Mouse (Mus musculus): ENCODE data around the gene Cst13.

DNA sequence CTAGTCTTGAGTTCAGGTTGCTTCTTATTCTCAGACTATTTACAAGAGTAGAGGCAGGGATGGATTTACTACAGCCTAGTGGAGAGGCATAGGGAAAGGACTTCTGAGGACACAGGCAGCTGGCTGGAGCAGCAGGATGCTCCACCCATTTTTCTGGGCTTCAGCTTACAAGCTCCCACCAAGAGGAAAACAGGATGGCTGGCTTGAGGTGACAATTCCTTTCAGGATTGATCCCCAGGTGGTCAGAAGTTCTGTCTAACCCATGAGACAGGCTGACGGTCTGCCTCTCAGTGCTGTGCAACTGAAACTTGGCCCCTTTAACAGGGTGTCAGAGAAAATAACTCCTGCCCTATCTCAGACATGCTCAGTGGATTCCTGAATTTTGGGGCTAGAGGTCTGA is 59.3 kb downstream of the Cst13 start:
- no peak for TF ChIP-seq CEBPB (IDR thresholded peaks at IDR 0.05; ENCODE audit: insufficient read depth, poor library complexity, severe bottlenecking)
- TF ChIP-seq POLR2A (IDR thresholded peaks at IDR 0.05; ENCODE audit: insufficient read length, low read depth), result no peak
- no peak for TF ChIP-seq USF1 (IDR thresholded peaks at IDR 0.05; ENCODE audit: low read depth)
- TF ChIP-seq SRF (IDR thresholded peaks at IDR 0.05; ENCODE audit: control insufficient read depth, insufficient read length, low read depth), result no peak
- no peak for TF ChIP-seq REST (IDR thresholded peaks at IDR 0.05; ENCODE audit: insufficient read depth, insufficient read length)
- TF ChIP-seq E2F4 (IDR thresholded peaks at IDR 0.05; ENCODE audit: insufficient read depth), result no peak
- TF ChIP-seq TCF12 (IDR thresholded peaks at IDR 0.05; ENCODE audit: insufficient read depth, poor library complexity, severe bottlenecking), result no peak
- no peak for TF ChIP-seq MAX (IDR thresholded peaks at IDR 0.05; ENCODE audit: low read depth)
- TF ChIP-seq POLR2AphosphoS2 (IDR thresholded peaks at IDR 0.05; ENCODE audit: insufficient read length, low read depth), result no peak
- no peak for TF ChIP-seq MYOG (IDR thresholded peaks at IDR 0.05; ENCODE audit: control insufficient read depth in 1 of 3, insufficient read depth in 1 of 3, insufficient read length in 2 of 3, low read depth in 2 of 3)
- TF ChIP-seq MYOD1 (IDR thresholded peaks at IDR 0.05; ENCODE audit: control insufficient read depth in 1 of 3, insufficient read length in 2 of 3, low read depth in 2 of 3), result no peak

Data from myocyte (in vitro differentiated cells).